Mouse (Mus musculus): ENCODE data around the gene Fam170b. TPM values are rescaled to one million over a fixed set of nuclear protein-coding genes. Genes with fewer than 3 reads are reported as not detected.
A peak's percentile ranks its signal among the peaks of the same experiment; 100 is the strongest.

The Fam170b gene
- polyA plus RNA-seq, 1 experiment from 2014 or later: 0.17 TPM

DNA sequence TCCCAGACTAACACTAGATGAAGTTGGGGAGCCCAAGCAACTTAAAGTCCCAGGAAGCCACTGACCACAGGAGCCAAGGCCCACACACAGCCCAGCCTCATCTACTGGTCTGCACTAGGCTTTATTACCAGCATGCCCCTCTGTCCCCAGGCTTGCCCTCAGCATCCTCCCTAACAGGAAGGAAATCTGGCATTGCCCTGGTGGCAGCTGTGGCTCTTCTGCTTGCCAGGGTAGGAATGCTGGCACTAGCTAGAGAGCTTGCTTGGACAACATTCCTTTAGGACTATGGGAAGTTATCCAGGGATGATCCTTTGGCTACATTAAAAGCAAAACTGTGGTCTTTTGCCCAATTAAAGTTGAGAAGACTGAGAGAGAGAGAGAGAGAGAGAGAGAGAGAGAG, 23.7 kb upstream of the Fam170b start:
- Histone ChIP-seq H3K4me2 (no peak overlapping the region), H3K4me3 (no peak overlapping the region), H3K36me3 (no peaks in the 10 kb centered on the region), H3K9me3 (replicated peaks) (no peaks in the 10 kb centered on the region), H3K4me1 (replicated peaks) (peaks cover 8% of the 10 kb centered on the region), H3K9ac (no peak overlapping the region), H3K27me3 (replicated peaks) (peaks cover 16% of the 10 kb centered on the region; the same call in 1 of the 2 replicates), H3K27ac (ENCODE audit: poor library complexity, severe bottlenecking) (no peak overlapping the region)
- no peak for ATAC-seq (ENCODE audit: insufficient number of reproducible peaks, low FRiP score)

- WGBS: 69% methylated on average over 6 of the region's 6 CpGs
- Histone ChIP-seq H3K27ac (ENCODE audit: poor library complexity, severe bottlenecking) (no peak overlapping the region), H3K36me3 (no peaks in the 10 kb centered on the region), H3K9ac (no peak overlapping the region), H3K4me1 (replicated peaks) (peaks cover 26% of the 10 kb centered on the region), H3K9me3 (replicated peaks) (no peaks in the 10 kb centered on the region), H3K4me3 (no peak overlapping the region), H3K4me2 (no peak overlapping the region), H3K27me3 (replicated peaks) (0 out of 2 replicates have a peak, but pooled peaks cover 9% of the 10 kb centered on the region)
- no peak for ATAC-seq (ENCODE audit: insufficient number of reproducible peaks, low FRiP score)
These were observed 21.3 kb upstream of the Fam170b start for GRCm38 (mm10) chr14:32812429-32812828.

- no peak overlapping the region for H3K4me3 ChIP-seq
- no peak overlapping the region for H3K4me2 ChIP-seq
- H3K9me3 ChIP-seq (replicated peaks): no peaks in the 10 kb centered on the region
- H3K27me3 ChIP-seq (replicated peaks): 0 out of 2 replicates have a peak, but pooled peaks cover 3% of the 10 kb centered on the region
- WGBS: 46% methylated on average over 4 of the region's 4 CpGs
- H3K36me3 ChIP-seq: no peaks in the 10 kb centered on the region
- ATAC-seq (ENCODE audit: insufficient number of reproducible peaks, low FRiP score): no peak
- no peak overlapping the region for H3K9ac ChIP-seq
- no peak overlapping the region for H3K27ac ChIP-seq (ENCODE audit: poor library complexity, severe bottlenecking)
- peaks cover 45% of the 10 kb centered on the region for H3K4me1 ChIP-seq (replicated peaks)
These were observed 18.8 kb upstream of the Fam170b start for GRCm38 (mm10) chr14:32814961-32815360.

DNA sequence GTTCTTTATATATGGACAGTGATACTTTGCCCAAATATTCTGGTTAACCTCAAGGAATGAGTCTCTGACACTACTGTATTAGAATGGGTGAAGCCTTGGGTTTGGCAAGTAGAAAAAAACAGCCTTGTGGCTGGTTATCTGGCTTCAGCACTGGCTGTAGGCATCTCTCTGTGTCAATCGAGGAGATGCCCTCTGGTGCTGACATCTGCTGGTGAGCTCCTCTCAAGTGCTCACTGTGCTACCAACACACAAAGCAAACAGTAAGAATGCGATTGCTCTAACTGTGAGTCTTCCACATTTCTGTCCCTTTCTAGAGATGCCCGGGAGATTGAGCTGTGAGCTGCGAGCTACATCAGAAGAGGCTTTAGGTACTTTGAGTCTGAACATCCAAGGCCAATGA, 17.2 kb upstream of the Fam170b start:
- ATAC-seq (ENCODE audit: insufficient number of reproducible peaks, low FRiP score): no peak
- H3K27ac ChIP-seq (ENCODE audit: poor library complexity, severe bottlenecking): no peak overlapping the region

GRCm38 (mm10) chr14:32817258-32817657, 16.5 kb upstream of the Fam170b start:
- Histone ChIP-seq H3K9me3 (replicated peaks) (no peaks in the 10 kb centered on the region), H3K36me3 (no peaks in the 10 kb centered on the region), H3K27me3 (replicated peaks) (0 out of 2 replicates have a peak, but pooled peaks cover 3% of the 10 kb centered on the region), H3K4me1 (replicated peaks) (peaks cover 45% of the 10 kb centered on the region), H3K9ac (no peak overlapping the region), H3K27ac (ENCODE audit: poor library complexity, severe bottlenecking) (peak overlapping the region; percentile 48; the same call in 1 of the 2 replicates), H3K4me2 (no peak overlapping the region), H3K4me3 (no peak overlapping the region)
- ATAC-seq (ENCODE audit: insufficient number of reproducible peaks, low FRiP score): peak; percentile 43; the same call in 1 of the 2 replicates
- 25% methylated on average over 7 of the region's 7 CpGs for WGBS

More for the DNA sequence above, 17.2 kb upstream of the Fam170b start:
- 60% methylated on average over 4 of the region's 4 CpGs for WGBS
- no peak overlapping the region for H3K9ac ChIP-seq
- no peaks in the 10 kb centered on the region for H3K9me3 ChIP-seq (replicated peaks)
- peaks cover 45% of the 10 kb centered on the region for H3K4me1 ChIP-seq (replicated peaks)
- no peak overlapping the region for H3K4me2 ChIP-seq
- H3K36me3 ChIP-seq: no peaks in the 10 kb centered on the region
- H3K27me3 ChIP-seq (replicated peaks): 0 out of 2 replicates have a peak, but pooled peaks cover 3% of the 10 kb centered on the region
- no peak overlapping the region for H3K4me3 ChIP-seq

DNA sequence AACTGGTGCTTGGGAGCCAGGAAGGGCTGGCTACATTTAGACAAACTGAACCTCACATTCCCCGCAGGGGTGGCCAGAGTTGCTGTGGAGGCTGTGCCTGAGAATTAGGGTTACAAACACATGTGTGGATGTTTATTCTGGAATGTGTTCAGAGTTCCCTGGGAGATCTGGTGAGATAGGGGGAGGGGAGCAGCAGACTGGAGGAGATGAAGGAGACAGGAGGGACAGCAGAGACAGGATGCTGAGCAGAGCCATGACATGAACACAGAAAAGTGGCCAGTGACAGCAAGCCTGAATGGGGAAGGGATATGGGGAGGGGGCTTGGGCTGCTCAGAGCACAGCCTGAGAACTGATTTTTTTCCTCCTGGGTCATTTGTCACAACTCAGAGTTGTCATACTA, 14.5 kb upstream of the Fam170b start:
- Histone ChIP-seq H3K9me3 (replicated peaks) (no peaks in the 10 kb centered on the region), H3K27me3 (replicated peaks) (0 out of 2 replicates have a peak, but pooled peaks cover 3% of the 10 kb centered on the region), H3K36me3 (no peaks in the 10 kb centered on the region), H3K4me3 (no peak overlapping the region), H3K4me1 (replicated peaks) (peaks cover 48% of the 10 kb centered on the region), H3K4me2 (no peak overlapping the region), H3K27ac (ENCODE audit: poor library complexity, severe bottlenecking) (no peak overlapping the region), H3K9ac (no peak overlapping the region)
- WGBS: 53% methylated on average over 1 of the region's 1 CpGs
- ATAC-seq (ENCODE audit: insufficient number of reproducible peaks, low FRiP score): no peak

GRCm38 (mm10) chr14:32822812-32823211, 10.9 kb upstream of the Fam170b start:
- no peak for ATAC-seq (ENCODE audit: insufficient number of reproducible peaks, low FRiP score)
- Histone ChIP-seq H3K27ac (ENCODE audit: poor library complexity, severe bottlenecking) (no peak overlapping the region), H3K9me3 (replicated peaks) (no peaks in the 10 kb centered on the region), H3K27me3 (replicated peaks) (no peaks in the 10 kb centered on the region), H3K36me3 (no peaks in the 10 kb centered on the region), H3K9ac (no peak overlapping the region), H3K4me1 (replicated peaks) (peaks cover 34% of the 10 kb centered on the region), H3K4me2 (no peak overlapping the region), H3K4me3 (no peak overlapping the region)
- 75% methylated on average over 4 of the region's 4 CpGs for WGBS

DNA sequence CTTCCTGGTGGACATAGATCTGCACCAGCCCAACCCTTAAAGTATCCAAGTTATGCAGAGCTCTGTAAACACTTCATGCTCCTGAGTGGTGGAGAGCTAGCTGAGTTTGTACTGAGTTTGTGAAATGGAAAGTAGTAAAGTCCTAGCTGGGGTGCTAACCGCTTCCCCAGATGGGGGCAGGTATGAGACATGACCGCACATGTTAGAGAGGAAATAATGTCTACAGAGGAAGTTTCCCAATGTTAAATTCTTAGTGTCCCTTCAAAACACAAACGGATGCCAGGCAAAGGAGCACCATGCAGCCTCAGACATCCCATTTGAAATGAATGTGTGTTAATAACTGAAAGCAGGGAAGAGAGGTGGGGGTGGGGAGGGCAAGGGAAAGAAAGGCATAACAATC, 9.9 kb upstream of the Fam170b start:
- no peaks in the 10 kb centered on the region for H3K27me3 ChIP-seq (replicated peaks)

GRCm38 (mm10) chr14:32824267-32825150, 9.3 kb upstream of the Fam170b start:
- no peak for ATAC-seq (ENCODE audit: insufficient number of reproducible peaks, low FRiP score)
- WGBS: 62% methylated on average over 14 of the region's 14 CpGs
- Histone ChIP-seq H3K27ac (ENCODE audit: poor library complexity, severe bottlenecking) (no peak overlapping the region), H3K36me3 (no peaks in the 10 kb centered on the region), H3K4me2 (no peak overlapping the region), H3K4me3 (no peak overlapping the region), H3K9ac (no peak overlapping the region), H3K27me3 (replicated peaks) (no peaks in the 10 kb centered on the region), H3K9me3 (replicated peaks) (no peaks in the 10 kb centered on the region), H3K4me1 (replicated peaks) (peaks cover 29% of the 10 kb centered on the region)

More for the DNA sequence above, 9.9 kb upstream of the Fam170b start:
- Histone ChIP-seq H3K4me3 (no peak overlapping the region), H3K9ac (no peak overlapping the region), H3K27ac (ENCODE audit: poor library complexity, severe bottlenecking) (no peak overlapping the region), H3K4me1 (replicated peaks) (peaks cover 35% of the 10 kb centered on the region), H3K36me3 (no peaks in the 10 kb centered on the region), H3K4me2 (no peak overlapping the region), H3K9me3 (replicated peaks) (no peaks in the 10 kb centered on the region)
- ATAC-seq (ENCODE audit: insufficient number of reproducible peaks, low FRiP score): no peak
- 80% methylated on average over 3 of the region's 3 CpGs for WGBS

GRCm38 (mm10) chr14:32825426-32826032, 8.2 kb upstream of the Fam170b start:
- H3K27me3 ChIP-seq (replicated peaks): no peaks in the 10 kb centered on the region
- H3K36me3 ChIP-seq: no peaks in the 10 kb centered on the region
- peaks cover 26% of the 10 kb centered on the region for H3K4me1 ChIP-seq (replicated peaks)
- H3K9me3 ChIP-seq (replicated peaks): peaks cover 9% of the 10 kb centered on the region
- no peak overlapping the region for H3K27ac ChIP-seq (ENCODE audit: poor library complexity, severe bottlenecking)
- no peak overlapping the region for H3K4me3 ChIP-seq
- peak; percentile 78 for ATAC-seq (ENCODE audit: insufficient number of reproducible peaks, low FRiP score)
- H3K9ac ChIP-seq: no peak overlapping the region
- 7% methylated on average over 11 of the region's 11 CpGs for WGBS
- peak overlapping the region; percentile 46 for H3K4me2 ChIP-seq

GRCm38 (mm10) chr14:32827165-32827564, 6.6 kb upstream of the Fam170b start:
- Histone ChIP-seq H3K9ac (no peak overlapping the region), H3K4me2 (no peak overlapping the region), H3K27ac (ENCODE audit: poor library complexity, severe bottlenecking) (no peak overlapping the region), H3K9me3 (replicated peaks) (peaks cover 10% of the 10 kb centered on the region), H3K4me1 (replicated peaks) (peaks cover 26% of the 10 kb centered on the region), H3K4me3 (no peak overlapping the region), H3K36me3 (no peaks in the 10 kb centered on the region), H3K27me3 (replicated peaks) (no peaks in the 10 kb centered on the region)
- ATAC-seq (ENCODE audit: insufficient number of reproducible peaks, low FRiP score): no peak
- WGBS: 65% methylated on average over 4 of the region's 4 CpGs

All from heart, embryonic 12.5 days (tissue).